Mouse (Mus musculus) liver, embryonic 14.5 days (tissue): ENCODE data around the gene Ssu72.

ENCODE experiments used
- CTCF ChIP-seq: IDR thresholded peaks from 2 replicates; pipeline ENCODE4 v1.5.1; 2016; ENCODE audit warnings: antibody characterized with exemption, low read depth, control low read depth
- EP300 ChIP-seq: IDR thresholded peaks from 2 replicates; pipeline ENCODE4 v1.6.1; 2016; ENCODE audit warnings: antibody characterized with exemption, low read depth

DNA sequence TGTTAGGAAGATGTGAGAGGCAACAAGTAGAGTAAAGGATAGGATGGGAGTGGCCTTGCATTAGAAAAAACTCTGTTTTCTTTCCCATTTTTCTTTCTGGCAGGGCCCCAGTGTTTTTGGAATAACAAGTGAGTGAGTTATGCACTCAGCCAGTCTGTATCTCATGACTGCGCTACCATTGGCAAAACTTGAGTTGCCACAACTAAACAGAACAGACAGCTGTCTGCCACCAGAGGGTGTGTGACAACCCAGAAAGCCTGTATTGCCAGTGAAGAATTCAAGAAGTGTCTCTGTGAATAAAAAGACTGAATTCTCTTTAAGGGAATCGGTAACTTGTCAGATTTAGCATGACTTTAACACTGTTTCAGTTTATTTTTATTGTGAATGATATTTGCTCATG lies 28.6 kb upstream of the Ssu72 start:
- no peak for TF ChIP-seq EP300
- peak; percentile 30 for TF ChIP-seq CTCF
